In the genomic region with DNA sequence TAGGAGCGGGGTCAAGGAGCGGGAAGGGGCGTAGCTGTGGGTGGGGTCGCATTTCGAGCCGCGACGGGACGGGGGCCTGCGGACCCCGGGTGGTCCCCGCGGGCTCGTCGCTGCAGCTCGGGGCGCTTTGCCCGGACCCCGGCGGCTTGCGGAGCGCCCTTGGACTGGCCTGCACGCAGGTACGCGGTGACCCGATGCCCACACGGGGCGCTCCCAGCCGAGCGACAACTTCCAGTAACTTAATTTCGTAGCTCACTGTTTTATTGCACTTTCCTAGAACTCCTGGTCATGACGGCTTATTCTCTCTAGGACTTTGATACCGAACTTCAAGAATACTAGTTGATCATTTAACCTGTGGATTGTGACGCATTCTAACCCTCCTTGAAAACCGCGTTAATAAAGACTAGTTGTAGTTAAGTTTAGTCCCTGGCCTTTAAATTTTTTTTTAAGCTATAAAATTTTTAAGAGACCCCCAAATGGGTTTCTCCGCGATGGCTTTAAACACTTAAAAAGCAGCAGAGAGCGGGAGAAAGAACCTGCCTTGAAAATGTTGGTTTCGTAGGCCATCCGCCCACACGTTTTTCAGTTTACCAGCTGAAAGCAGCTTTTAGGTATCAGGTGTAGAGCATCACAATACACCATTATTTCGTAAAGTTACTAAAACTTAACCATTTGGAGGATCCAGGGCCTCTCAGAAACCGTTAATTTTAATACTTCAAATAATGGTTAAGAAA, we compare ENCODE assay signal across 8 mouse cellular contexts. TPM values are rescaled to one million over a fixed set of nuclear protein-coding genes. Genes with fewer than 3 reads are reported as not detected.
DNase-seq lines count a peak whose midpoint lies in the region; ATAC-seq and TF ChIP-seq lines count a peak whose summit lies in the region.

No protein-coding gene starts in this region.

- peak overlapping the region; percentile 78 for H3K4me2 ChIP-seq in midbrain, embryonic 12.5 days (replicated peaks)

- no peak for TF ChIP-seq CTCF in cortical plate, adult 2 months (IDR thresholded peaks at IDR 0.05; ENCODE audit: extremely low read depth, insufficient read depth, low read length)

- H3K9ac ChIP-seq in midbrain, embryonic 12.5 days (replicated peaks), result peak overlapping the region; percentile 96

- peak; percentile 25 for DNase-seq in thymus, postnatal 14 days
- no peak for DNase-seq in thymus, postnatal 25 days
- DNase-seq in heart, postnatal 10 days, result peak; percentile 47
- DNase-seq in kidney, postnatal 4 days, result peak; percentile 60 to 74
- no peak for DNase-seq in left cerebral cortex, postnatal 14 days (ENCODE audit: low spot score in 2 of 2)
- DNase-seq in cerebellum, adult 18-20 months, result no peak

- ATAC-seq in midbrain, embryonic 12.5 days (ENCODE audit: low FRiP score, low read depth), result no peak; the same call in 1 of the 2 replicates

- no peaks in the 10 kb centered on the region for H3K9me3 ChIP-seq in midbrain, embryonic 12.5 days

- 6% methylated on average over 44 of the region's 44 CpGs for WGBS in midbrain, embryonic 12.5 days

- intact Hi-C loops in heart, postnatal 10 days (cut with DNase I), result loop anchor here (2.0 kb wide), 1 partner anchor 33 kb away; no protein-coding TSS in a partner anchor
- intact Hi-C loops in left cerebral cortex, postnatal 14 days (cut with DNase I), result no loop called here

- peak overlapping the region; percentile 53; the same call in 1 of the 2 replicates for H3K27ac ChIP-seq in cortical plate, adult 2 months (ENCODE audit: insufficient read depth, low read length)
- H3K27ac ChIP-seq in midbrain, embryonic 12.5 days (replicated peaks), result peak overlapping the region; percentile 94

- peaks cover 8% of the 10 kb centered on the region for H3K4me1 ChIP-seq in cortical plate, adult 2 months (ENCODE audit: control insufficient read depth, insufficient read depth, low read length)
- peaks cover 30% of the 10 kb centered on the region for H3K4me1 ChIP-seq in midbrain, embryonic 12.5 days

- H3K36me3 ChIP-seq in midbrain, embryonic 12.5 days, result peaks cover 4% of the 10 kb centered on the region; the same call in 1 of the 2 replicates

- no peak for TF ChIP-seq POLR2A in cortical plate, adult 2 months (IDR thresholded peaks at IDR 0.05; ENCODE audit: extremely low read depth, insufficient read depth, low read length)

- H3K27me3 ChIP-seq in midbrain, embryonic 12.5 days, result no peaks in the 10 kb centered on the region

- peak overlapping the region; percentile 72 for H3K4me3 ChIP-seq in cortical plate, adult 2 months (ENCODE audit: insufficient read depth, low read length)
- peak overlapping the region; percentile 99 for H3K4me3 ChIP-seq in midbrain, embryonic 12.5 days

RNA-seq across cellular contexts. Expression of gene Tm9sf2, which starts 0.8 kb away (rescaled TPM):
- polyA plus RNA-seq in cortical plate, adult 2 months (2012; rRNA removed), result 77.6 and 80.1 TPM in 2 replicates
- total RNA-seq in heart, postnatal 10 days (2021), result 100 to 1,000 TPM; 109 to 112 TPM
- 120 and 122 TPM in 2 replicates for polyA plus RNA-seq in midbrain, embryonic 12.5 days (2016; fragmentation: Nextera tagmentation; extraction: Ambion mirVana)
- total RNA-seq in left cerebral cortex, postnatal 14 days (2021), result 100 to 1,000 TPM; 102 TPM

Comparison
In these comparisons a context has a peak if more than half of its experiments do, and no peak if none do; other contexts are left out.
1. DNase-seq: peak in thymus, postnatal 14 days (single experiment), heart, postnatal 10 days (2 of 2) and kidney, postnatal 4 days (2 of 2); none in thymus, postnatal 25 days (single experiment), left cerebral cortex, postnatal 14 days (0 of 2) and cerebellum, adult 18-20 months (0 of 2).